Mouse (Mus musculus): ENCODE measurements around the gene Rreb1.

- TF ChIP-seq CTCF (IDR thresholded peaks at IDR 0.05) (peak; percentile 60), EP300 (IDR thresholded peaks at IDR 0.05) (no peak)
Observed at GRCm38 (mm10) chr13:37821413-37821812, 43.2 kb downstream of the Rreb1 start.

Measured in lung, postnatal 0 days (tissue).